Mouse (Mus musculus) small intestine, adult 2 months (tissue): ENCODE measurements at regions not wholly inside any gene's neighbourhood (a gene's known extent, or its start where the extent isn't known, plus 50 kb on each side); places are given as distances from the start of the nearest gene placed in this dataset.

ENCODE experiments used
- H3K27ac ChIP-seq: fragments of 200-500 bp; 2 replicates; pipeline ENCODE4 v1.5.1; 2012; ENCODE audit warnings: low read depth, low read length, control low read depth, inconsistent platforms; ENCODE audit not compliant: insufficient read depth
- H3K27me3 ChIP-seq: fragments of 200-500 bp; 2 replicates; pipeline ENCODE4 v1.6.1; 2012; ENCODE audit warnings: mild to moderate bottlenecking, moderate library complexity, low read length, inconsistent platforms; ENCODE audit not compliant: control insufficient read depth, insufficient read depth
- H3K36me3 ChIP-seq: fragments of 200-500 bp; 2 replicates; pipeline ENCODE4 v1.6.1; 2012; ENCODE audit warnings: mild to moderate bottlenecking, low read length, control low read depth, inconsistent platforms; ENCODE audit not compliant: control insufficient read depth, insufficient read depth
- H3K4me1 ChIP-seq: fragments of 200-500 bp; 2 replicates; pipeline ENCODE4 v1.6.1; 2012; ENCODE audit warnings: low read length, inconsistent platforms, mixed read lengths; ENCODE audit not compliant: control insufficient read depth, insufficient read depth, insufficient read length
- H3K4me3 ChIP-seq: fragments of 200-500 bp; 2 replicates; pipeline ENCODE4 v1.5.1; 2012; ENCODE audit warnings: low read depth, mild to moderate bottlenecking, control low read depth, inconsistent platforms, low read length, moderate library complexity
- CTCF ChIP-seq: fragments of 200-500 bp; IDR thresholded peaks from 2 replicates; pipeline ENCODE4 v1.5.1; 2012; ENCODE audit warnings: low read depth, mild to moderate bottlenecking, control low read depth, inconsistent platforms, low read length, moderate library complexity, mixed read lengths; ENCODE audit not compliant: insufficient replicate concordance, insufficient read length; ENCODE audit errors: extremely low read depth
- POLR2A ChIP-seq: fragments of 200-500 bp; IDR thresholded peaks from 2 replicates; pipeline ENCODE4 v1.6.1; 2012; ENCODE audit warnings: low read depth, mild to moderate bottlenecking, control low read depth, inconsistent platforms, low read length, moderate library complexity
- WGBS: fragments of 180-500 bp; shearing (Covaris S2); methylation state at CpG from one replicate; pipeline ENCODE4 v1.1.7; 2018; 5-methylcytosine and 5-hydroxymethylcytosine counted together

- WGBS = 85% methylated on average over 5 of the region's 5 CpGs
Measured at GRCm38 (mm10) chr3:39571444-39572237, 684.9 kb downstream of the Fat4 start.

GRCm38 (mm10) chr3:39575200-39575599, 688.5 kb downstream of the Fat4 start:
- Histone ChIP-seq H3K4me1 (no peaks in the 10 kb centered on the region), H3K27me3 (no peaks in the 10 kb centered on the region), H3K4me3 (no peak overlapping the region), H3K36me3 (no peaks in the 10 kb centered on the region), H3K27ac (no peak overlapping the region)
- TF ChIP-seq CTCF (no peak), POLR2A (no peak)
- WGBS = 61% methylated on average over 3 of the region's 3 CpGs

More at GRCm38 (mm10) chr3:39571444-39572237, 684.9 kb downstream of the Fat4 start:
- no peaks in the 10 kb centered on the region for H3K36me3 ChIP-seq
- H3K27ac ChIP-seq = no peak overlapping the region
- H3K27me3 ChIP-seq = no peaks in the 10 kb centered on the region
- H3K4me1 ChIP-seq = no peaks in the 10 kb centered on the region
- TF ChIP-seq CTCF (no peak), POLR2A (no peak)
- no peak overlapping the region for H3K4me3 ChIP-seq

- TF ChIP-seq CTCF = no peak
- TF ChIP-seq POLR2A = no peak
- 79% methylated on average over 2 of the region's 2 CpGs for WGBS
Measured at GRCm38 (mm10) chr3:39591312-39591711, 704.6 kb downstream of the Fat4 start.

GRCm38 (mm10) chr3:39592349-39593117, 705.8 kb downstream of the Fat4 start:
- Histone ChIP-seq H3K36me3 (no peaks in the 10 kb centered on the region), H3K4me3 (no peak overlapping the region), H3K4me1 (no peaks in the 10 kb centered on the region), H3K27me3 (no peaks in the 10 kb centered on the region), H3K27ac (no peak overlapping the region)
- 73% methylated on average over 4 of the region's 4 CpGs for WGBS
- TF ChIP-seq CTCF (no peak), POLR2A (no peak)

More at GRCm38 (mm10) chr3:39591312-39591711, 704.6 kb downstream of the Fat4 start:
- Histone ChIP-seq H3K36me3 (no peaks in the 10 kb centered on the region), H3K4me3 (no peak overlapping the region), H3K27me3 (no peaks in the 10 kb centered on the region), H3K27ac (no peak overlapping the region), H3K4me1 (no peaks in the 10 kb centered on the region)

- WGBS = 74% methylated on average over 3 of the region's 3 CpGs
- no peak overlapping the region for H3K4me3 ChIP-seq
Measured at GRCm38 (mm10) chr3:39609937-39610336, 723.2 kb downstream of the Fat4 start.

GRCm38 (mm10) chr3:39612408-39612807, 725.7 kb downstream of the Fat4 start:
- no peaks in the 10 kb centered on the region for H3K27me3 ChIP-seq
- H3K4me1 ChIP-seq = no peaks in the 10 kb centered on the region
- H3K4me3 ChIP-seq = no peak overlapping the region
- 57% methylated on average over 7 of the region's 7 CpGs for WGBS
- H3K27ac ChIP-seq = no peak overlapping the region
- TF ChIP-seq CTCF (no peak), POLR2A (no peak)
- H3K36me3 ChIP-seq = no peaks in the 10 kb centered on the region

More at GRCm38 (mm10) chr3:39609937-39610336, 723.2 kb downstream of the Fat4 start:
- Histone ChIP-seq H3K4me1 (no peaks in the 10 kb centered on the region), H3K27me3 (no peaks in the 10 kb centered on the region), H3K27ac (no peak overlapping the region), H3K36me3 (no peaks in the 10 kb centered on the region)
- TF ChIP-seq CTCF = no peak
- no peak for TF ChIP-seq POLR2A

- Histone ChIP-seq H3K27me3 (no peaks in the 10 kb centered on the region), H3K4me3 (no peak overlapping the region), H3K36me3 (no peaks in the 10 kb centered on the region), H3K27ac (no peak overlapping the region), H3K4me1 (no peaks in the 10 kb centered on the region)
- TF ChIP-seq POLR2A (no peak), CTCF (no peak)
- WGBS = 67% methylated on average over 5 of the region's 5 CpGs
Measured at GRCm38 (mm10) chr3:39637924-39638323, 751.2 kb downstream of the Fat4 start.
